25 mouse cellular contexts compared by ENCODE assay signal in genomic region chr7:89963135-89963534, GRCm38 (mm10). TPM values are rescaled to one million over a fixed set of nuclear protein-coding genes. Genes with fewer than 3 reads are reported as not detected.
DNase-seq lines count a peak whose midpoint lies in the region; ATAC-seq and TF ChIP-seq lines count a peak whose summit lies in the region.
"Had no signal": no experiment of that assay in that cellular context is flagged by ENCODE, and none has a peak within 500 bp of the region (broad histone marks: within the 10 kb centered on the region; RNA-seq: fewer than 3 reads in every experiment).

No protein-coding gene starts in this region.

- no peak overlapping the region for H3K4me2 ChIP-seq in liver, embryonic 14.5 days (ENCODE audit: low read depth)
- H3K4me2 ChIP-seq: hindbrain, embryonic 13.5 days; midbrain, embryonic 15.5 days; neural tube, embryonic 12.5 days had no signal

- DNase-seq in c-Kit-positive CD71-positive TER-119-positive erythroid progenitor cells, embryonic 14.5 days (ENCODE audit: low spot score), result peak; percentile 38
- DNase-seq in liver, embryonic 14.5 days (ENCODE audit: low read depth in 3 of 3, low spot score in 3 of 3), result peak in 1 of 3 experiments; percentile 53
- no peak for DNase-seq in cerebellum, postnatal 36 days
- DNase-seq in right cerebral cortex, postnatal 14 days, result no peak
- no peak for DNase-seq in lung, postnatal 36 days
- DNase-seq: adrenal gland, postnatal 14 days; cerebellum, adult 11-12 months; cerebellum, postnatal 25 days; forebrain, postnatal 0 days; gastrocnemius, postnatal 25 days; heart, postnatal 36 days; kidney, adult 9 months; kidney, postnatal 14 days; lung, adult 18-20 months; lung, postnatal 10 days had no signal

- ATAC-seq in granulocyte monocyte progenitor cell, adult 5-6 weeks (replicated peaks; ENCODE audit: poor library complexity, severe bottlenecking), result peak; percentile 72
- ATAC-seq in liver, embryonic 14.5 days (ENCODE audit: insufficient read depth), result peak; percentile 94
- peak; percentile 98 for ATAC-seq in megakaryocyte-erythroid progenitor cell, adult 5-6 weeks (replicated peaks; ENCODE audit: low FRiP score, low TSS enrichment, poor library complexity, severe bottlenecking)
- ATAC-seq: activated CD4-positive, CD25-positive, alpha-beta regulatory T cell, adult 4 months; forebrain, postnatal 0 days; midbrain, embryonic 15.5 days had no signal

- TF ChIP-seq EP300 in liver, embryonic 14.5 days (IDR thresholded peaks at IDR 0.05; ENCODE audit: low read depth), result peak; percentile 82

- no peaks in the 10 kb centered on the region for H3K27me3 ChIP-seq in liver, embryonic 14.5 days (ENCODE audit: control insufficient read depth, insufficient read depth, low read length)
- H3K27me3 ChIP-seq: hindbrain, embryonic 13.5 days; megakaryocyte, embryonic 14.5 days; midbrain, embryonic 15.5 days; neural tube, embryonic 12.5 days had no signal

- H3K27ac ChIP-seq in liver, embryonic 14.5 days, result no peak overlapping the region
- H3K27ac ChIP-seq: hindbrain, embryonic 13.5 days; limb, embryonic 10.5 days; midbrain, embryonic 15.5 days; neural tube, embryonic 12.5 days had no signal

- no peak overlapping the region for H3K4me3 ChIP-seq in liver, embryonic 14.5 days (ENCODE audit: insufficient read depth in 1 of 2, low read depth in 2 of 2, low read length in 2 of 2)
- H3K4me3 ChIP-seq: hindbrain, embryonic 13.5 days; limb, embryonic 10.5 days; megakaryocyte, embryonic 14.5 days; midbrain, embryonic 15.5 days; neural tube, embryonic 12.5 days had no signal

- no peaks in the 10 kb centered on the region for H3K9me3 ChIP-seq in liver, embryonic 14.5 days (ENCODE audit: control insufficient read depth, low read length)
- H3K9me3 ChIP-seq: hindbrain, embryonic 13.5 days; limb, embryonic 10.5 days; megakaryocyte, embryonic 14.5 days; midbrain, embryonic 15.5 days; neural tube, embryonic 12.5 days had no signal

- H3K9ac ChIP-seq in liver, embryonic 14.5 days (replicated peaks), result no peak overlapping the region
- H3K9ac ChIP-seq: forebrain, postnatal 0 days; hindbrain, embryonic 13.5 days; midbrain, embryonic 15.5 days; neural tube, embryonic 12.5 days had no signal

- H3K4me1 ChIP-seq in liver, embryonic 14.5 days (replicated peaks; ENCODE audit: control insufficient read depth in 2 of 2, insufficient read depth in 2 of 2, low read length in 1 of 2), result peaks cover 5 to 7% of the 10 kb centered on the region in 2 experiments; a peak in 3 of 4 replicates
- H3K4me1 ChIP-seq: hindbrain, embryonic 13.5 days; limb, embryonic 10.5 days; midbrain, embryonic 15.5 days; neural tube, embryonic 12.5 days had no signal

- peaks cover 55% of the 10 kb centered on the region for H3K36me3 ChIP-seq in liver, embryonic 14.5 days (replicated peaks; ENCODE audit: control insufficient read depth, insufficient read depth, low read depth)

- TF ChIP-seq CTCF in liver, embryonic 14.5 days (IDR thresholded peaks at IDR 0.05; ENCODE audit: low read depth), result no peak

RNA-seq across cellular contexts. Expression of gene Eed, which starts 17.6 kb away (rescaled TPM):
- 89.6 and 108 TPM in 2 replicates for total RNA-seq in granulocyte monocyte progenitor cell, adult 5-6 weeks (2014; fragmentation: Nextera tagmentation)
- 130 and 164 TPM in 2 replicates for total RNA-seq in granulocyte monocyte progenitor cell, adult 5-6 weeks (2017)
- 18.1 and 32.3 TPM in 2 replicates for polyA plus RNA-seq in liver, embryonic 14.5 days (2012; rRNA removed)
- 34.1 and 34.7 TPM in 2 replicates for polyA plus RNA-seq in liver, embryonic 14.5 days (2014; fragmentation: Nextera tagmentation; extraction: Ambion mirVana)
- total RNA-seq in megakaryocyte-erythroid progenitor cell, adult 5-6 weeks (2014; fragmentation: Nextera tagmentation), result 97.7 and 117 TPM in 2 replicates
- 131 and 152 TPM in 2 replicates for total RNA-seq in megakaryocyte-erythroid progenitor cell, adult 5-6 weeks (2017)

RNA-seq across cellular contexts. Expression of gene Hikeshi, which starts 22.1 kb away (rescaled TPM):
- 50.9 and 57.8 TPM in 2 replicates for total RNA-seq in granulocyte monocyte progenitor cell, adult 5-6 weeks (2014; fragmentation: Nextera tagmentation)
- total RNA-seq in granulocyte monocyte progenitor cell, adult 5-6 weeks (2017), result 98.2 and 108 TPM in 2 replicates
- polyA plus RNA-seq in liver, embryonic 14.5 days (2012; rRNA removed), result 13.9 and 26.7 TPM in 2 replicates
- polyA plus RNA-seq in liver, embryonic 14.5 days (2014; fragmentation: Nextera tagmentation; extraction: Ambion mirVana), result 62.1 and 66.9 TPM in 2 replicates
- 78.2 and 103 TPM in 2 replicates for total RNA-seq in megakaryocyte-erythroid progenitor cell, adult 5-6 weeks (2014; fragmentation: Nextera tagmentation)
- total RNA-seq in megakaryocyte-erythroid progenitor cell, adult 5-6 weeks (2017), result 129 and 134 TPM in 2 replicates

RNA-seq across cellular contexts. Expression of gene Ccdc81, which starts 59.7 kb away (rescaled TPM):
- not detected in 2 replicates for total RNA-seq in granulocyte monocyte progenitor cell, adult 5-6 weeks (2014; fragmentation: Nextera tagmentation)
- total RNA-seq in granulocyte monocyte progenitor cell, adult 5-6 weeks (2017), result not detected in 2 replicates
- polyA plus RNA-seq in liver, embryonic 14.5 days (2012; rRNA removed), result not detected in 2 replicates
- polyA plus RNA-seq in liver, embryonic 14.5 days (2014; fragmentation: Nextera tagmentation; extraction: Ambion mirVana), result not detected in 2 replicates
- not detected in 2 replicates for total RNA-seq in megakaryocyte-erythroid progenitor cell, adult 5-6 weeks (2014; fragmentation: Nextera tagmentation)
- not detected in 2 replicates for total RNA-seq in megakaryocyte-erythroid progenitor cell, adult 5-6 weeks (2017)
- total RNA-seq: gastrocnemius, postnatal 25 days; heart, adult 8-10 months; heart, postnatal 36 days had no signal
- polyA plus RNA-seq: activated CD4-positive, CD25-positive, alpha-beta regulatory T cell, adult 4 months; heart, embryonic 14.5 days; limb, embryonic 10.5 days had no signal
